Mouse (Mus musculus) retina, embryonic 14.5 days (tissue): ENCODE measurements at regions not wholly inside any gene's neighbourhood (a gene's known extent, or its start where the extent isn't known, plus 50 kb on each side); places are given as distances from the start of the nearest gene placed in this dataset.

ENCODE experiments used
- DNase-seq: peaks from one replicate; pipeline ENCODE4 v3.0.0-alpha.2; 2015; ENCODE audit warnings: low spot score

DNA sequence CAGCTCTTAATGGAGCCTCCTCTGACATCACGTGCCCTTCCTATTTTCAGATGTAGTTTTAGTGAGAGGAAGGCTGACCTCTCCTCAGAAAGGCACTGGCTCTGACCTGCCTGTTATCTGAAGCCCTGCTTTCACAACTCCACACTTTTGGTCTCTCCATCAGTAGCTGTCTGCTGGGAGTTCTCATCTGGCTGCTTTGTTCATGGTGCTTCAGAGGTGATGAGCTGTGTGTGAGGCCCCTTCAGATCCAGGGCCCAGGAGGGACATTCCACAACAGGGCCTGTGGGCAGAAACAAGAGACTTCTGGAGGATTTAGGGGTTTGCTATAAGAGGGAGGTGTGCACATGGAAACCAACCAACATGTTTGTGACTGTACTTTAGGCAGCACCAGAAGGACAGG lies 50.8 kb upstream of the Fhl2 start:
- no peak for DNase-seq

DNA sequence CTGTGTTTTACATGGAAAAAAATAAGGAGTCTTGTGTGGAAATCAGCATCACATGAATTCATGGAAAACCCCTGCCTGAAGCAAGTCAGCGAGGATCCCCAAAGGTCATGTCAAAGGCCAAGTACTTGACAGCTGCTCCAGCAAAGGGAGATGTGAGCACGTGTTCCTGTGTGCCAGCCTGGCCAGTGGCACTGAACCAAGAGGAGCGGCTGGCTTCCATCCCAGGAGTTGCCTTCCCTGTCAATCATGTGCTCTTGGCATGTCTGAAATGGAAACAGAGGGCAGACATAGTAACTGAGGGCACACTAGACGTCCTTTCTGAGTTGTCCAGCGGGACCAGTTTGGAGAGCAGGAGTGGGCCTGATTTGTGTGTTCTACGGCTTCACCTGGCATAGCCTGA lies 53.5 kb upstream of the Fhl2 start:
- no peak for DNase-seq

DNA sequence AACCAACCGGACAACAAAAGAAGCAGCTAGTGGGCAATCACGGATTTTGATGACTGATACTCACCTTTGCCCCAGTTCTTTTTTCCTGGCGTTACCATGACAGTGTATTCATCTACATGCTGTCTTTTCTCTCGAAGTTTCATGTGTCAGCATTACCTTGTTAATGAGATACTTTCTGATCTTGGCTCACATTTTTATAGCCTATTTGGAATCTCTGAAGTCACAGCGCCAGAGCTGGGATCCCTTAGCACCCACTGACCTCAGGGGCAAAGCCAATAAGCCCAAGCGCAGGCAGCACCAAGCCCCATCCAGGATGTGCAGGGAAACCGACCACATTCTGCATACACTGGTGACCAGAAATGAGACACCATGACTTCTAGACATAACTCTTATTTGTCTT lies 54.6 kb upstream of the Fhl2 start:
- DNase-seq = no peak

DNA sequence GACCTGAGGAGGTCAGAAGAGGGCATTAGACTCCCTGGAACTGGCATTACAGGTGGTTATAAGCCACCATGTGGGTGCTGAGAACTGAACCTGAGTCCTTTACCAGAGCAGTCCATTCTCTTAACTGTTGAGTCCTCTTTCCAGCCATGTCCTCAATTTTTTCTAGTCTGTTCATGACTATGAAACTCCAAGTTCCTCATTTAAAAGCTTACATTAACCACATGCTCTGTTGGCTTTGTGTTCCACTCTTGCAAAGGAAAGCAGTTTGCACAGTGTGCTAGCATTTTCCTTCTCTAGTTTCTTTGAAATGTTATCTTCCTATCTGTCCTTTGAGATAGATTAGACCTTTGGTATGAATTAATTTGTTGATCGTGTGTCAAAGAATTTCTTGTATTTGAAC lies 57.3 kb upstream of the Fhl2 start:
- no peak for DNase-seq

DNA sequence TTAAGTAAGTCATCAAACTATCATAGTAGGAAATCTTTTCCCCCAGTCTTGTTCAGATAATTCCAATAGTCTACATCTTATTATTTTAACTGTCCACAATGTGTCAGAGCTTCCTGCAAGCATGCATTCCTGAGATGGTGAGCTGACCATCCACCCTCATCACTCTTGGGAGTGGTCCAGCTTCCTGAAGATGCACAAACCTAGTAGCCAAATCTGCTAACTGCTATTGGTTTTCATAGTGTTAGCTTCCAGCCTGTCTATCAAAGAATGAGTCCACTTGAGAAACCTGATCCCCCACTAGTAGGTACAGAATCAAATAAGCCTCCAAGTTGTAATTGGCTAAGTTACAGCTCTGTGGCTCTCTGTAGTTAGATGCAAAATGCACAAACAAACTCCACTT lies 59.3 kb upstream of the Fhl2 start:
- DNase-seq = no peak

DNA sequence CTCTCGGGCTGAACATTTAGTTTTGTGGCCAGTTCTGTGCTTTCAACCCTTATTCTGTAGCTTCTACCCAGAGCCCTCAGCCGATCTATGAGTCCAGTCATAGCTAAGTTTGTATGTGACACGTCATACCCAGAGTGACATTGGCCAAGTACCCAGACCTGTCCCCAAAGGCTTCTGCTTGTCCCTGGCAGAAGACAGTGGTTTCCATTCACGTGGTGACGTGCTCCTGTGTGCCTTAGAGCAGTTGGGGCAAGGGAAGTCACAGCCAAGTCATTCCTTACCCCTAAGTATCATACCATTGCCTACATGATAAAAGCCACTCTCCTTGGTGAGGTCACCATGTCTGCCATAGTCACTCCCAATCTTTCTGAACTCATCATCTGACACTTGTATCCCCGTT lies 61.1 kb upstream of the Fhl2 start:
- DNase-seq = no peak

DNA sequence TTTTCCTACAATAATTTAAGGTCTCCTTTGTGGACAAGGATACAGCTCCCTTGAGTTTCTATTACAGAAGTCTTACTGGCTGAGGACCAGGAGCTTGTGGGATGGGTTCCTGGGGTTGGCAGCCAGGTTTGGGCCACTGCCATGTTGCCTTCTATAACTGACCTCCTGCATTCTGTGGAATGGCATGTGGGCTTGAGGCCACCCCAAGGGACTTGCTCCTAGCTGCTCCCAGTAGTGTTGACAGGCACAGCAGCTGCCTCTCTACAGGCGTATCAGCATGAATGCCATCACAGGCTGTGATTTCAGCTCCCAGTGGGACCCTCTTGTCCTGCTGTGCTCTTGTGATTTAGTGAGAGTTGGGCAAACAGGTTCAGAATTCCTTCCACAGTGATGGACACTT lies 63.1 kb upstream of the Fhl2 start:
- no peak for DNase-seq

DNA sequence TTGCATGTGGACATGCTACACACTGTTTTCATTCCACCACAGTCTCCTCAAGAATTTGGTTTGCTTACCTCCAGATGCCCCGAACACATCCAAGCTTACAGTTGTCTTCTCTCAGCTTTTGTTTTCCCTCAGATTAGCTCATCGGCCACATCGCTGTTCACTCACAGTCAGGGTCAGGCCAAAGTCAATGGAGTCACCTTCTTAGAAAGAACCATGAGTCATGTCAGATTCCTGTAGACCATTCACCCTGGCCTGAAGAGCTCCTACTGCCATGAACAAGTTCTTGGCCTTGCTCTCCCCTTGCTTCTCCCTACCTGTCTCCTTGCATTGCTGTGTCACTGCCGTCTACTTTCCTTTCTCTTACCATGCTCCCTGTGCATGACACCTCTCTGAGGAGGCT lies 63.7 kb upstream of the Fhl2 start:
- no peak for DNase-seq

DNA sequence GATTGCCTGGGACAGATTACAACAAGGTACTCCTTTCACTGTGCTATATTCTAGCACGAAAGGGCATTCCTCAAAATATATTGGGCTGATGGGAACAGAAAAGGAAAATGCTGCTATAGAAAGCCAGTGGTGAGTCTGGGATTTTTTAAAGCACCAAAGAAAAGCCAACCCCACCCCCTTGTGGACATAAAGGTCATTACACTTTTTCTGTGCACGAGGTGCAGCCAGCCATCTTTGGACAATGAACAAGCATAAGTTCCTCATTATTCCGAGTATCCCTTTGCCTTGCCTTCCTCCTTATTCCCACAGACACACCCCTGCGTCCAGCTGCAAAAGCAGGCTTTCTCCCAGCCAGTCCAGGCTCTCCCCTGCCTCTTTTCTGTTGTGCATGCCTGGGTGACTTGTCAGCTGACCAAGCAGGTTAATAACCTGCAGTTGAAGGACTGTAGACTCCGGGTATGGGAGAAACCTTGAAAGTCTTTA lies 67.7 kb upstream of the Fhl2 start:
- peak; percentile 92 for DNase-seq

DNA sequence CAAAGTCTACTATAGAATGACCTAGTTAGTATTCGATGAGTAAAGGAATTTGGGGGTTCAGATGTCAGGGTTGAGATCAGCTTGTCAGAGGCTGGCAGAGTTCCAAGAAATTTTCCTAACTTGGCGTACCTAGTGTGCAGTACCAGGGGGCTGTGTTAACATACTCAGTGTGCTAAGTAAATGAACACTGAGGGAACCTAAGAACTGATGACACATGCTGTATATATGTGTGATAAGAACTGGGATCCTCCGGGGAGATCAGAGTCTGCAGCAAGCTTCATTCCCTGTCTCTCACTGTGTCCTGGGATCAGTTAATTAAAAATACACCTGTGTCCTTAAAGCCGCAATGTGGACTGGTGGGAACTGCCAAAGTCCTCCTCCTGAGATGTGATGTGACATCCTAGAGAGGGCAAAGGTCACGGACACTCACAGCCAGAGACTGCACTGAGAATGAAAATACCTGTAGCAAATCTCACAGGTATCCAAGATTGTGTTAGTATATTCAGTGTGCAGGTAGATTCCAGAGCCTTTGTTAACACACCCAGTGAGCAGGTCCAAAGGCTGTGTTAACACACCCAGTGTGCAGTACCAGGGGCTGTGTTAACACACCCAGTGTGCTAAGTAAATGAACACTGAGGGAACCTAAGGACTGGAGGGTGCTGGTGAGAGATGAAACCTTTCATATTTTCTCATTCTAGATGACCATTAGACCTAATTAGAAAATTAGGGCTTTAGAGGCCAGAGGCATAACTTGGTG lies 69.1 kb upstream of the Fhl2 start:
- DNase-seq = no peak

DNA sequence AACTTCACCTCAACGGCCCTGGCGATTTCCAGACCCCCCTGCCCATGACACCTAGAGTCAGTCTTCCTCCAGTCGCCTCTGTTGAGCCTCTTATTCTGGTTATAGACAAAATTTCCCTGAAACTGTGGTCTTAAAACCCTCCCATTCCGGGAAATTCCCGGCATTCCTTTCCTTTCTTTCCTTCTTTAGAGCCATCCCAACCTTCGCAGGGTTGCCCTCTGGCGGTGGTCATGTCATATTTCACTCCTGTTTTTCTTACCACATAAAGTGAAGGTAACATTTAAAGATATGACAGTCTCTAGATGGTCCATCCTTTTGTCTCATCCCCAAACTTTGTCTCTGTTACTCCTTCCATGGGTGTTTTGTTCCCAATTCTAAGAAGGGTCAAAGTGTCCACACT lies 72.9 kb upstream of the Fhl2 start:
- DNase-seq = peak; percentile 32

DNA sequence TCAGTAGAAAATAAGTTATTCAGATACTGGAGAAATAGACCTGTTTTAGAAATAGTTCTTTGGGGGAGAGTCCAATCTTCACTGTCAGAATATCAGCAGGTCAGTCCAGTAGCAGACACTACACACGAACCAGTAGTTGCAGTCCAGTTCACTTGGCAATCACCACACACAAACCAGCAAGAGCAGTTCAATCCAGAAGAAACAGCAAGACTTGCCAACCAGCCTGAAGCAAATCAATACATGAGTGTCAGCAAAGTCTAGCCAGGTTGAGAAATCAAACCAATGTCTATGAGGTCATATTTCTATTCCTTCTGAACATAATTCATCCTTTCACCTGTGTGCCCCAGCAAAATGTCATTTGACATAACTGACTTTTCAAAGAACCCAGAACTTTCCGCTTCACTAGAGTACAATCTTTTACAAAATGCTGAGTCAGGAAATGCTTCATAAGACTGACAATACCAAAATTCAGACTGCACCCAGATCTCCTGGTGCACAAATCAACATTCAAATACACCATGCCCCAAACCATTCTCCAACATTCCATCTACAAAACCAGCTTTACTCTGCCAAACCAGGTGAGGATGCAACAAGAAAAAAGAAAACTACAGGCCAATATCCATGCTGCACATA lies 76.6 kb upstream of the Fhl2 start:
- no peak for DNase-seq

DNA sequence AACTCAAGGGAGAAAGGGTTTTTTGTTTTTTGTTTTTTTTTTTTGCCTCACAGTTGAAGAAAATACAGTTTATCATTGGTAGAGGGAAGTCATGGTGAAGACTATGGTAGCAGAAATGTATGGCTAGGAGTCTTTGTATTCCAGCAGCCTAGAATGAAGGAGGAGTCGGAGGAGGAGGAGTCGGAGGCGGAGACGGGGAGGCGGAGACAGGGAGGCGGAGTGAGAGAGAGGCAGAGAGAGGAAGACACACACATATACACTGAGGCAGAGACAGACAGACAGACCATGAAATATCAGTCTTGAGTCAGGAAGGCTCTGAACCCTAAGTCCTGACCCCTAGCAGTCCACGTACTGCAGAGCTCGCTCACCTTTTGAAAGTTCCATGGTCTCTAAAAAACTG lies 95.0 kb upstream of the Fhl2 start:
- no peak for DNase-seq

DNA sequence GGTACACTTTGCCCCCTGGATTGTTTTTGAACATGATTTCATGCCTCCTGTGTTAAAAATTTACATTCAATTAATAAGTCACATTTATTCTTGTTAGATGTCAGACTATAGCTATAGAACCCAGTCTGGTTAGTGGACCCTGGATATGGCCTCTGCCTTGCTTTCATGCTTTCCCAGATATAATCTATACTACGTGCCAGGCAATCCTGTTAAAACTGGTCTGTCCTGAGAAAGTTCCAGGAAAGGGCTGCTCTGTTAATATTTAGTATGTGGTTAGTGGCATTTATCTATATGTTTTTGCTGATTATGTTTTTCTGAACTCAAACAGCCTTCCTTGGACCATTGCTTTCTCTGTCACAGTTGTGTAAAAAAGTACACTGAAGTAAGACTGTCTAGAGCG lies 95.8 kb upstream of the Fhl2 start:
- no peak for DNase-seq

DNA sequence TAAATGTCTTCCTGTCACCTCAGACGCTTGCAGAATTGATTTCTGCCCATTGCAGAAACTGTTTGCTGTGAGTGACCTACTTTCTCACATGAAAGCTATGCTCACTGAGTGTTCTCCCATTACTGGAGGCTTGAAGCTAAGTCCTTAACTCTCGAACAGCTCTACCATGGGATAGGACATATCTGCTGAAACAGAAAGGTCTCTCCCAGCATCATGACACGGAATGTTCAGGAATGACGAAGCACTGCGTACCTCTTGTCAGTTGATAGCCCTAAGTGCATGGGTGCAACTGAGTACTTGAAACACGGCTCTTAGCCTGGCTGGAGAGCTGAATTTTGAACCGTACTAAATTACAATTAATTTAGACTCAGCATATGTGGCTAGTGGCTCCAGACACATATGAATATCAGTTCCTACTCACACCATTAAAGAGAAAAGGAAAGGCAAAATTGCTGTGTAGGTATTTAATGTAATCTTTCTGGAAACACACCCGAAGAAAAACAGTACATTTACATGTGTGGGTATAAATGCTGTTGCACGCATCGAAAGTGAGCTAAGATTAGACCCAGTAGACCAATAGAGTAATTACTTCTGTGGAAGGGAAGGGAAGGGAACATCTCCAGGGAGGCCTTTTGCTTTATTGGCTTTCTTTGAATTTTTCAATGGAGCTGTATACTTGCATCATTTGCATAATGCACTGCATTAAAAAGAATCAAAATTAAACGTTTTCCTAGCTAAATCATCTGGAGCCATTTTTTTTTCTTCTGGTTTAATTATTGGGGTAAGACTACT lies 97.6 kb upstream of the Fhl2 start:
- DNase-seq = no peak

DNA sequence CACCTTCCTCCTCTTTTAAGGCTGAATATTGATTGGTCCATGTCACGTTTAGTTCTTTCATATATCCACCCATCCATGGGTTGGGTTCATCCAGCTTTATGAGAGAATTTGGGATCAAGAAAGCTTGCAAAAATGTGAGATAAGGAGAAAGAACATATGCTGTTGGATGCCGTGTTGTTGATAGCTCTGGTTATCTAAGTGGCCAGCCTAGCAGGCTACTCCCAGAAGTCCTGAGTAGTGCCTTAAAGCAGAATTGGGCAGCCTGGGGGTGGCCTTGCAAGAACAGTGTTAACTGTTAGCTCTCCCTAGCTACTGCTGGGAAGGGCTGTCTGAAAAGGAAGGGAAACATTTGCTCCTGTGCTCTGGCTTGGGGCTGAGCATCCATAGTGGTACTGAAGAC lies 100.8 kb upstream of the Fhl2 start:
- DNase-seq = no peak

DNA sequence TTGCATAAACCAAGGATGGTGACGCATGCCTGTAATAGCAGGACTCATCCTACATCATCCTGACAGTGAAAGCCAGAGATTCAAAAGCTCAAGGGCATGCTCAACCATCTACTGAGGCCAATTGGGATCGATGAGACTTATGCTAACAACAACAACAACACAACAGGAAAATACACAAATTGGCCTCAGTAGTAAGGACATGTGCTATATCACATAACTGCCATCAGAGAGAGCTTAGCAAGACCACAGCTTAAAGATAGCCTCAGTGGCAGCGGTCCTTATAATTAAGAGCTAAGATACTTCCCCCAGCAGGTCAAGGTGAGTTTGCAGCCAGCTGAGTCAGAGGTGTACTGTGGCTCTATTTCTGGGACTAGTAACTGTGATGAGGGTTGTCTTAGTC lies 102.0 kb upstream of the Fhl2 start:
- DNase-seq = no peak

DNA sequence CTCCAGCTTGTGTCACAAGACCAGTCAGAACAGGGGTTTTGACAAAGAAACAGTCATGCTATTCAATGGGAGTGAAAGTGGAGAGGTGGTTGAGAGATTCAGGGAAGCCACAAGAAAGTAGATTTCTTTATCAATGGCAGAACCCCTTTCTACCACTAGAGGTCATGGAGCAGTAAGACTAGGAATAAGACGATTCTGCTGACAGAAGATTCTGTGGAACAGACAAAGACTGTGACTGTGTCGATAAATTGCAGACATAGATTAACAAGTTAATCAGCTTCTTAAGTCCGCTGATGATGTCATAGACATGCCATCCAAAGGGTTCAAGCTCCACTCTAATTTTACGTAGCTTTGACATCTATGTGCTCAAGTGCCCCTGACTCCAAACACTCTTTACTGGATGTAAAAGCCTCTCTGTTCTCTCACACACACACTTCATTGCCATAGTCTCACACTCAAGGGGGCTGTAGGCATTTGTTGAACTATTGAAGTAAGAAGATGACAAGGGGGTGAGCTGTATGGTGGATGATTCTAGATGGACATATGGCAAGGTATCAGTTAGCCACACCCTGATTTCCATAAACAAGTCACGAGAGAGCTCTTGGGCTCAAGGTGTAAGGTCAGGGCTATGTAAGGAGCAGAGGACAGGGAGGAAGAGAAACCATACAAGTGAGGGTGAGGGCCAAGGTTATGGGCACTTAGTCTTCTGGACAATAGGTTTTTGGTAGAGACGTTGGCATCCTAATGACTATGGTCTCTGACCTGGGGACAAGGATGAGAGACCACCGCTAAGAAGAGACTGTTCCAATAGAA lies 102.9 kb upstream of the Fhl2 start:
- peak; percentile 83 for DNase-seq

DNA sequence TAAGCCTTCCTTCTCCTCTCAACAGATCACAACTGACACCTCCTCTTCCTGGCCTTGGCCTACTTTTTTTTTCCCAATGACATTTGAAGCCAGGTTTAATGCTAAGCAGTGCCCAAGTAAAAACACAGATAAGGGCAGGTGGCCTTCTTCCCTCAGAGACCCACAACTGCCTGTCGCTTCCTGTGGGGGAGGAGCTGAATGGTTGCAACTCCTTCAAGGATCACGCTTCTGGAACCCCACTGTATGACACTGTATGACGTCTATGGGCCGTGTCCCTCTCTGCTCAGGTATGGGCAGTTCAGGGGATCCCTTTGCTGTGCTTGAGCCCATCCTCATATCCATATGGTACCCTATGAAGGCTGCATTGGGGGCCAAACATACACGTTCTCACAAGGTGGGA lies 103.9 kb upstream of the Fhl2 start:
- DNase-seq = no peak

DNA sequence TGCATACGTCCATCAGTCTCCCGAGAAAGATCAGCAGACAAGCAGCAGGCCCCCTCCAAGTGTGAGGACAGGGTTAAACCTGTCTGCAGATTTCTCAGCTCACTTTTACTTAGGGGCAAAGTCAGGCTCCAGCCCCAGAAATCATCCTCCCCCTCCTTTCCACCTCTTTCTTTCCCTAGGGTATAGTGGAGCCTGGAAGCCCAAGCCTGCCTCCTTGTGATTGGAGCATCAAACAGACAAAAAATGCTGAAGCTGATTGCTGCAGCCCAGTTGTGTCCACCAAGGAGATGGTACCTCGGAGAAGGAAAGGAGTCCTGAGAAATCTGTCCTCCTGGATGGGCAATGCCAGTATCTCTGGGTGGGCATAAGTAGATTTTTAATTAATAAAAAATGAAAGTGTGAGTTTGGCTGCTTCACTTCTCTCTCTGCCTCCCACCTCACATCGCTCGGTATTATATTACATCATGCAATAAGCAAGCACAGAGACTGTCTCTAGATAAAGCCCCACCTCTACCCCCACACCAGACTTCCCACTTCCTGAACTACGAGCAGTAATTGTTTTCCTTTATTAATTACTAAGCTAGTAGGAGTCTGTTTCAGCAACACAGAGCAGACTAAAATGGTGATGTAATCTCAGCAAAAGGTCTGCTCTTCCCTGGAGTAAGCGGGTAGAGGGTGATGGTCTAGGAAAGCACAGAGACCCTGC lies 105.2 kb upstream of the Fhl2 start:
- no peak for DNase-seq

DNA sequence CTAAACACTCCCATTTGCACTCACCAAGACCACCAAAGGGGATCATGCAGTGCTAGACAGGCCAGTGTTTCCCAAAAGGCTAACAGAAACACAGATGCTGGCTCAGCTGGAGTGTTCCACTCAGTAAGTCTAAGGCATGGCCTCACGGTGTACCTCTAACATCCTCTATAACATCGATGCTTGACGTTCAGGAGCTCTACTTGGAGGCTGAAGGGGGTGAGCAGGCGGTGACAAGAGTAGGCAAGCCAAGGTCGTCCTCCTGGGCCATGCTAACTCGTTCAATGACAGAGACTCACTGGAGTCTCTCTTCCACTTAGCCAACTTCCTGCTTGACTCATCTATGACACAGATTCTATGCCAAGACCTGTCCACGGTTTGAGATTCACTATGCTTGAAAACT lies 105.9 kb upstream of the Fhl2 start:
- DNase-seq = no peak
